Mouse (Mus musculus) gastrocnemius, adult 18-20 months (tissue): Measurements from ENCODE around the gene Nkx6-2. TPM values are rescaled to one million over a fixed set of nuclear protein-coding genes. Genes with fewer than 3 reads are reported as not detected.
A peak's percentile ranks its signal among the peaks of the same experiment; 100 is the strongest.

Experiments used
- DNase-seq: peaks from one replicate; pipeline ENCODE4 v3.0.0; 2021; ENCODE audit warnings: low spot score
- long read RNA-seq, 2 experiments: library from polyadenylated mRNA; stranded (forward); transcript quantifications; one replicate each; pipeline ENCODE4 v2.0.0; 2021
- total RNA-seq, 2 experiments: library from RNA; stranded (reverse); gene quantifications; 2 replicates each; pipeline ENCODE4 v1.2.3; 2021

The Nkx6-2 gene
- total RNA-seq, result not detected
- long read RNA-seq, experiment 1, result 0 reads
- long read RNA-seq, experiment 2, result 0 reads

DNA sequence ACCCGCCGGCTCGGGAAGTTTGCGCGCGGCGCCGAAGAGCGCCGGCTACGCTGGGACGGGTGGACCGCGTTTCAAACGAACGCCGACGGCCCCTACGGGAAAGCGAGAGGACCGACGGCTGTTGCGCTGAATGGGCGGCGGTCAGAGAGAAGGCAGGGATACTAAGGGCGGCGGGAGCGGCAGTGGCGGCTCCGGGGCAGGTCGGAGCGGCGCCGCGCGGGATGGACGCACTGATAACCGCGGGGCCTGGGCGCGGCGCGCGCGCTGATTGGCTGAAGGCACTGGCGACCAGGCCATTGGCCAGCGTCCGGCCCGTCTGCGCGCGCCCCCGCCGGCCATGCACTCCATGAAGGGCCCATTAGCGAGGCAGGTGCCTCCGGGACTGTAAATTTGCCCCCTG, at the start of gene Nkx6-2:
TSS of gene Nkx6-2 (minus strand) at position 203 of the 400 bp plus-strand sequence.
- DNase-seq, result peak; percentile 27

DNA sequence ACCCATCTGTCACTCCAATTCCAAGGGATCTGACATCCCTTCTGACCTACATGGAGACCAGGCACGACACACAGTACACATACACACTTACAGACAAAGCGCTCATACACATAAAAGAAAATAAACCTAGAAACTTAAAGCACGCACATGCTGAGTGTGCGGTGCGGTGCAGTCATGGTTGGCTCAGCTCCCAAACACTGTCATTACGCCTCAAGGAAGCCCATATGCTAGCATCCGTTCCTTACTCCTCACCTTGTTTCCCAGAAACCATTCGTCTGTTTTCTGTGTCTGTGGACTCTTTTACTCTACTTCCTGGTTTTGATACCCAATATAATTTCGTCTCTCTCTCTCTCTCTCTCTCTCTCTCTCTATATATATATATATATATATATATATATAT, 42.6 kb upstream of the Nkx6-2 start:
- no peak for DNase-seq

DNA sequence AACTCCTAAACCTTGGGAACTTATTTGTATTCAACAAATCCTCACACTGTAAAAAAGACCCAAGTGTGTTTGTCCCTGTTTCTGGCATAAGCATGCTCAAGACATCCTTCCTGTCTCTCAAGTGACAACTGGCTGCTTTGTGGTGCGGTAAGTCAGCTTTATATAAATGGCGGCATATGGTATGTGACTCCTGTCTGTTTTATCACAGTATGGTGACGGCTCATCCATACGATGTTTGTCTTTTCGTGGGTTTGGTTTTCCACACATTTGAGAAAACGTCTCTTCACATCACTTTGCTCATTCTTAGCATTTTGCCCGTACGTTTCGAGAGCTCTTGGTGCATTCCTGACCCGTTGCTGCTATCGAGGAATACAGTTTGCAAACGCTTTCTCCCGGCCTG, 40.0 kb upstream of the Nkx6-2 start:
- no peak for DNase-seq

DNA sequence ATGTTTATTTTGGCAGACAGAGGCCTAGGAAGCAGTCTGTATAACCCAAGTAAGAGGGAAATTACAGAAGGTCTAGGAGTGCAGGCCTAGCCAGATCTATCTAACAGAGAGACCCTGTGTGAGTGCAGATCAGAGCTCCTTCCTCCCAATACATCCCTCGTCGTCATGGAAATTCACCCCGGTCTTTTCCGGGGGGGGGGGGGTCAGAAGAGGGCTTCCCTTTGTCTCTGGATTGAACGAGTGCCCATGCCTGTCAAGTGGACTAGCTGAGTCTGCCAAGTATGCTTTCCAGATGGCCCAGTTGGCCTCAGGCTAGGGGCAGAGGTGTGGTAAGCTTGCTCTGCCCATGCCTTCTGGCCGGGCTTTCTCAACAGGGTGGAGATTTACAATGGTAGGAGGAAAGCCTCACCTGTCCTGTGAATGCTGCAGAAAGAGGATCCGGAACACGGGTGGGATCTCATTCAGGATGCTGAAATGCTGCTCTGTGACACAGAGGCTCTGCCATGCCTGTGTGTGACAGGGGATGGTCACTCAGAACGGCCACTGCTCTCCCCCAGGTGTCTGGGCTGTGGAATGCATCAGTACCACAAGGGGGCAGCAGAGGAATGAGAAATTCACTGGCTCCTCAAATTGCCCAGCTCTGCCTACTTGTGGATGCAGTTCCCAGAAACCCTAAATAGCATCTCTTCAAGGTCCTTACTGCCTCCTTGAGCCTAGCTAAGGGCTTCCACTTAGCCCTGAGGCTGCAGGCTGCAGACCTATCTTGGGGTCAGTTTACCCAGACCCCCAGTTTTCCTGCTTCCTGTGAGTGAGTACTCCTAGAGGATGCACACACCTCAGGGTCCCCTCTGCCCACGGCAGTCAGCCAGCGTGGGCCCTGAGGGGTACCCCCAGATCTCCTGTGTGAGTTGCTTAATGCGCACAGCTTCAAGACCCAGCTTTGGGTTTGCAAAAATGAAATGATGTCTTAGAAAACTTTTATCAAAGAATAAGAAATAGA, 33.5 kb upstream of the Nkx6-2 start:
- peak; percentile 53 for DNase-seq

DNA sequence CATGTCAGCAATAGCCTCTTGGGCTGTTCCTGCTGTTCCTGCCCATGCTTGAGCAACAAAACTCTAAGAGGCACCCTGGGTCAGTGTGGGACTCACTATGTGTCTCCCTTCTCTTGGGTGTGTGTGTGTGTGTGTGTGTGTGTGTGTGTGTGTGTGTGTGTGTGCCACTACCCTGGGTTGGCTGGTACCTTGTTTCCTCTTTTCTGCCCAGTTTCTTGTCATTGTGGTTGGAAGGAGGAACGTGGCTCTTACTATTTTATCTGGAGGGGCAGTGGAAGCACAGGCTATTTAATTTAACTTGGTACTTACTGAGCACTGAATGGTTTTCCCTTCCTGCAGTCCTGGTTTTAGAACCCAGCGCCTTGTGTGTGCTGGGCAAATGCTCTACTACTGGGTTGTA, 27.7 kb upstream of the Nkx6-2 start:
- DNase-seq, result no peak

DNA sequence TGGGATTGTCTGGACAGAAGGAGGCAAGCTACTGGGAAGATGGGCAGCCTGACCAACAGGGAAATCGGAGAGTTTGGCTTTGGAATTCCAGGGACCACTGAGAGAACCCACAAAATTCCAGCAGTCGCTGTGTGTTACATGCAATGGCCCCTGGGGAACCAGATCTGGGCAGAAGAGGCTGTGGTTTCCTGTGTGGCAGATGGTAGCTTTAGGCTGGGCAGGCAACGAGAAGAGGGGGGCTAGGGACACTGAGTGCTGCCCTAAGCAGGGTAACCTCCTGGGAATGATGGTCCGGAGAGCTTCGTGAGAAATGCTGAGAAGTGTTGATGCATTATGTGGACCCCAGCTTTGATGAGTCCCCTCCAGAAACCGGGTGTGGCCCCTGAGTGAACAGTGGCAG, 13.3 kb upstream of the Nkx6-2 start:
- DNase-seq, result no peak

DNA sequence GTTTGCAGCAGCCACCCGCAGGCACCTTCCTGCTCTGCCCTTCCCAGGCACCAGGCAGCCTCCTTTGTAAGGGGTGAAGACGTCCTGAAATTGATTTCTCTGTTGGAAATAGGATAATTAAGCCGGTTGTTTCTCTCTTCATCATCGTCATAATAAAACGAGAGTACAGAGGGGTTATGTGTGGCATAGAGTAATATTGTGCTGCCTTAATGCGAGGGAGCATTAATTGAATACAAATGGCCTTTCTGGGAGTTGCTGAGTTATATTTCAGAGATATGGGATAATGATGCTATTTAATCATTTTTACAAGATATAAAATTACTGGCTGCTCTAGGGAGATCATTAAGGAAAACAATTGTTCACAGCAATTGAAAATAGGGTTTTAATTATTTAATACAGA, 12.7 kb upstream of the Nkx6-2 start:
- DNase-seq, result no peak

DNA sequence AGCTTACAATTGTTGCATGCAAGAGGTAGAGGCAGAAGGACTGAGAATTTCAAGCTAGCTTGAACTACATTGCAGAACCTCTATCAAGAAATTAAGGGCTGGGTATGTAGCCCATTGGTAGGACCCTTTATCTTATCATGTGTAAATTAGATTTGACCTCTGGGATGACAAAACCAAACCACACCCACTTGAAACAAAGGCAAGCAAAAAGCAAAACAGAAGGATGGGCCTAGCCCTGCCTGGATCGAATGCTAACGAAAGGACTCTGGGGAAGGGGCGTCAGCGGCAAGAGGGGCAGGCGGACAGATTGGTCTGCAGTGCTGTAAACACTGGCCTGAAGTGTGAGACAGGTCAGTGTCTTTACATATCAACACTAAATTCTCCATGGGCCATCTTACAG, 8.7 kb upstream of the Nkx6-2 start:
- no peak for DNase-seq

DNA sequence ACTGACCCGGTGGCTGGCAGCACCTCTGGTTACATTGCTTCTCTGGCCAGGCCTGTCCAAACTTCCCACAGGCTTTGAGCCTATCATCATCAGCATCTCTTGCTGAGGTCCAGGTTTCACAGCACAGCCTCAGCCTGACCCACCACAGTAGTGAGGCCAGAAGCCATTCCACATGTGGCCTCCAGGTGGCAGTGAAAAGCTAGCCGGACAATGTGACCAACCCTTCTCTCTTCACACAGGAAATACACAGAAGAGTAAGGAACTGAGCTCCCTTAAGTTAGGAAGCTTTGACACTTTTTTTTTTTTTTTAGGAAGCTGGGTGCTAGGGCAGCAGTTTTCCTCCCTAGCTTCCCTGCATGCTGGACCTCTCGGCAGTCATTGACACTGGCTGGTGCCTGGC, 7.7 kb upstream of the Nkx6-2 start:
- peak; percentile 32 for DNase-seq

DNA sequence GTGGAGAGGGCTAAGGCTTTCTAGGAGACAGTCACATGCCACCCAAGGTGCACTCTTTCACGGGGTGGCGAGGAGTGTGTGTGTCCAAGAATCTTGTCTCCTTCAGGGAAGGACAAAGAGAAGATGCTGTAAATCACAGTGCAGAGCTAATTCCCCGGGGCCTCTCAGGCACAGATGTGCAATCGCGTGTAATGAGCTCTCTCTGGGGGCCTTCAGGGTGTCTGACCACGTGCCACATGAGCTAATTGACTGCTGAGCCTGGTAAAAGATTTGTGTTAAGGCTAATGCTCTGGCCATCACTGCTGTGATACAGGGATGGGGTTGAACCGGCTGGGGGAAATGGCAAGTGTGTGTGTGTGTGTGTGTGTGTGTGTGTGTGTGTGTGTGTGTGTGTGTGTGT, 5.3 kb upstream of the Nkx6-2 start:
- no peak for DNase-seq

DNA sequence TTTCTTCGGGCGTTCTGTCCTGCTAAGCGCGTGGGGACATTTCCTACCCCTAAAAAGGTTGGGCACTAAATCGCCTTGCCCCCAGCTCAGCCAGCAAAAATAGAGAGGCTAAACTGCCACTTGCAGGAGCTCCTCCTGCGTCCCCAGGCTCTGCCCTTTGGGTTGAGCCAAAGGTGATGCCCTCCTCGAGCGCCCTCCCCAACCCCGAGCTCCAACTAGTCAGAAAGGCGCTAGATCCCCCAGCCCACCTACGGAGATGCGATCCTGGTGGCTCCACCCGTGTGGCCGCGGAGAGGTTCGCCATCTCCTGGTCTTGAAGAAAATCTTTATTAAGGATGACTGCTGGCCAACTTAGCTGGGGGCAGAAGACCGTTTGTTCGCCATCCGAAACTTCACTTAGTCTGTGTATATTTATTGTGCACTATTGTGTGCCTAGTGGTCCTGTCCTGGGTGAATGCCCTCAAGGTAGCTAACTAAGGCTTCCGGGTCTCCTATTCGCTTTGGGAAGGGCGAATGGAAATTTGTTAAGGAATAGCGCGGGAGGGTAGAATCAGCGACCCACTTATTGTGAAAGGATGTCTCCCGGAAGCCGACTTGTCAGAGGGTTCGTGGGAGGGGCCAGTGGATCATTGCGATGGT, 2.7 kb upstream of the Nkx6-2 start:
- DNase-seq, result no peak

DNA sequence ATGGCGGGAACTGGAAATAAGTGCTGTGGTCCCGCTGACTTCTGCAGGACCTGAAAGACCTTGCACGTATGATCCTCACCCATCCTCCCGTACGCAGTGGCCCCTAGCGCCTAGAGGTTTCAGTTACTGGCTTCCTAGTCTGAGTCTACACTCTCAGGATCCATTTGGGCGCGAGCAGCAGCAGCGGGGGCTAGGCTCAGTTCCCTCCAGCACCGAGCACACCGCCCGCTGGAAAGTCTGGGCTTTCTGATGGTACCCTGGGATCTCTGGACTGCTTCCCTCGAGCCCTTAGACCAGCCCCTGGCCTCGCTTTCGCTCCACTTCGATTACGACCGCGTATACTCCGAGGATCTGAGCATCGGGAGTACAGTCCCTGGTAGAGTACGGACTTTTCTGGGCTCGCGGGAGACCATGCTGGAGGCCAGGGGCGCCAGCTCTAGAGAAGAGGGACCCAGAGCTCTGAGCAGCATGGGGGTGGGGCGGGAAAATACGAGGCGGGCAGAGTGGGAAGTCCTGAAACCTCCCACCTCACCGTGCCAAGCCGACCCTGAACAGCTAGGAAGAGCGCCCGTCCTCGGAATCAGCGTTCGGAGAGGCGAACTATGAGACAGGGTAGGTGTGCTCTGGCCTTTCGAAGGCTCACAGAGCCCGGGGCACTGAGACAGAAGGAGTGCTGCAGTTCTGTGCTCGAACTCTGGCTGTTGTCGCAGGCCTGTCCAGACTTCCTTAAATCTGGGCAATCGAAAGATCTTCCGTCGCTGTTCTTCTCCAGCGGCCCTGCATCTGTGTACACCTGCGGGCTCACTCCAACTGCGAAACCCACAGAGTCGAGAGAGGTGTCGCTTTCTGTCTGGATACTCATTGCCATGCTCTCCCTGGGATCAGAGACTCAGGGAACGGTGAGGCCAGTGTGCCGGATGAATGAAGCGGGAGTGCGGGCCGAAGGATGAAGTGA, 1.9 kb upstream of the Nkx6-2 start:
- DNase-seq, result no peak

DNA sequence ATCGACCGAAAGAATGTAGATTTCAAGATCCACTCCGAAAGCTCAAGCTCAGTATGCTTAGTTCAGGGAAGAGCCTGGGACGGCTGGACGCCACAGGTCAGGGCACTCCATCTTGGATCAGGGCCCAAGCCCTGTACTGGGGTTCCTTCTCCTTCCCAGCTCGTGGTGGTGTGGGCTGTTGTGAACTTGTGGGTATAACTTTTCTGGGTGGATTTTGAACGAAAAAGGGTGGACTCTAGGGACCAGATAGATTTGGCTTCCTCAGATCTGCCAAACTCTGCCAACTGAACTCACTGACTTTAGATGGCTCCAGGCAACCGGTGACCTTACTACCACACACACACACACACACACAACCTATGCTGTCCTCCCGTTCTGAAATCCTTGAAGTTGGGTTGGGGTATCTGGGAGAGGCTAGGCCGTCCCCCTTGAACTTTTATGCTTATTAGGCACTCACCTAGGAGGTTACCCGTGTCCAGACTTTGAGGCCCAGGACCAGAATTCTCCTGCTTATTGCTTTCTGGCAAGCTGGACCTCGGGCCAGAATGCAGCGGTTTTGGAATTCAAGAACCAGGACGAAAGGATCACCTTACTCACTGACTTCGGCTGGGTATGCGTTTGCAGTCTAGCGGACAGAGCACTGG, 619 bp upstream of the Nkx6-2 start:
- no peak for DNase-seq

DNA sequence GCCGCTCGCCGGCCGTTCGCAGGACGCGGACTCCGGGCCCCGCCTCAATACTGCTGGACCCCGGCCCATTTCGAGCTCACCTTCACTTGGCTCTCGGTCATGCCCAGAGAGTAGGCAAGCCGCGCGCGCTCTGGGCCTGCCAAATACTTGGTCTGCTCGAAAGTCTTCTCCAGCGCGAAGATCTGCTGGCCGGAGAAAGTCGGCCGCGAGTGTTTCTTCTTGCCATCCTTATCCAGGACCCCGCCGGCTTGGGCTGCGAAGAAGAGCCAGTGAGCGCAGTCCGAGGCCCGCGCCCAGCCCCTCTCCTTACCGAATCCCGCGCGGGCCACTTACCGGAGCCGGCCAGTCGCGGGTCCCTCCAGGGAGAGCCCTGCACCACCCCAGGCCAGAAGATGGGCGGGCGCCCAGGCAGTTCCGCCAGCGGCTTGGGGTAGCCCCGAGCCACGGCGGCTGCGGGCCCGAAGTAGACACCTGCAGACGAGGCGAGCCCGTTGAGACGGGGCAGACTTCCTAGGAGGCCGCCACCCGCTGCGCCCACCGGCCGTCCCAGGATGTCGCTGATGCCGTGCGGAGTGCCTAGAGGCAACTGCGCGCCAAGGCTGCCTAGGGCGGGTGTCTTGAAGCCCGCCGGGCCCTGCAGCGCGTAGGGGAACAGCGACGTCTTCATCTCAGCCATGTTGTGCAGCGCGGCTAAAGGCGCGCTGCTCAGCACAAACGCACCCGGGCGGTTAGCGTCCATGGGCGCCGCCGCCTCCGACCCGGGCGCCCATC, 611 bp downstream of the Nkx6-2 start:
- no peak for DNase-seq

DNA sequence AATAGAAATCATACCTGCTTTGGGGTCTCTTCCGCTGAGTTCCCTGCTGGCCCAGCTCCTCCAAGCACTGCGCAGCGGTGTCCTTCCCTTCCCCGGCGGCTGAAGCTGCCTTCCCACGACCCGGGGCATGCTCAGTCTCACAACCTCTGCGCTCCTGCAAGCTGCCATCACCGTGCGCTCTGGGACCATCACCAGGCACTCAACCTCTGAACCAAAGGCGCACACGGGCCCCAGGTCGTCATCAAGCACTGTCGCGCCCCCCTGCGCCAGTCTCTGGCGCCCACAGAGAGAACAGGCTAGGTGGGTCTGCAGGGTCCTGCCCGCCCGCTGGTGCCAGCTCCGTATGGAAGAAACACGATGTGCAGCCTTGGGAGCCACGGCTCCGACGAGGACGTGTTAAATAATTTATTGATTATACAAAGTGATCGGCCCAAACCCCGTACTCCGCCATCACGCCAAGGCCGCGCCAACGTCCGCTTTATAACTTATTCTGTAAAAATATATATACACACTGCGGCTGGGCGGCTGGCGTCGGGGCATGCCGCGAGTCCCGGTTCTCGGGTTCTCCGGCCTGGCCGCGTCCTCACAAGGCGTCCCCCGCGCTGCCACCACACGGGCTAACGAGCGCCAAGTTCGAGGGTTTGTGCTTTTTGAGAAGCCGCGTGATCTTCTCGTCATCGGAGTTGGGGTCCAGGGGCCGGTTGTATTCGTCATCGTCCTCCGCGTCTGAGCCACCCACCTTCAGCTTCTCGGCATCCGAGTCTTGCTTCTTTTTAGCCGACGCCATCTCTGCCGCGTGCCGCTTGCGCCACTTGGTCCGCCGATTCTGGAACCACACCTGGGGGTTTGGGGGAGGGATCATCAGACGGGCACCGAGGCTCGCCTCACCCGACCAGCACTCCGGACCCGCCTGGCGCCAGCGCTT, 1.5 kb downstream of the Nkx6-2 start:
- DNase-seq, result no peak

DNA sequence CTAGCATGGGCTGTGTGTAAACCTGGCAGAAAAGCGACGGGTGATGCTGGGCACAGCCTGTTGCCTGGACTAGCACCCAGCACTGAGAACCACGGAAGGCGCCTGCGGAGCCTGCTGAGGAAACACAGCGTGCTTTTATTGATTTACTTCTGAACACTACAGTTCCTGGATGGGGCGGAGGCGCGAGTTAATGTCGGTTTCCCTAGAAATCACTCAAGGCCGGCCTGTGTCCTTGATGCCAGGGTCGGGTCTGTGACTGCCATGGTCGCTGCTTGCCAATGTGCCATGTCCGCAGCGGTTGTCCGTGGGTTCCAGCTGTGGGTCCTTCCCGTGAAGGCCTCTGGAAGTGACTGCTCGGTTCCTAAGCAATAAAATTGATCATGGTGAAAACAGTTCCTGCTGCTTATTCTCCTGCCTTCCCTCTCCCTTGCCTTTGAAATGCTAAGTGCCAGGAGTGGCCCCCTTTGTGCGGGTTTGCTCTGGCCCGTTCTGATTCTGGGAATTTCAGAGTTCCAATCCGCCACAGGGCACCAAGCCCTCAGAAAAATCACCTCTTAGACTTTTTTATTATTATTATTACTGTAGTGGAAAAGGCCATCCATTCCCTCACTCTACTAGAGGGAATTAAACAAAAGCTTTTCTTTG, 3.2 kb downstream of the Nkx6-2 start:
- DNase-seq, result no peak

DNA sequence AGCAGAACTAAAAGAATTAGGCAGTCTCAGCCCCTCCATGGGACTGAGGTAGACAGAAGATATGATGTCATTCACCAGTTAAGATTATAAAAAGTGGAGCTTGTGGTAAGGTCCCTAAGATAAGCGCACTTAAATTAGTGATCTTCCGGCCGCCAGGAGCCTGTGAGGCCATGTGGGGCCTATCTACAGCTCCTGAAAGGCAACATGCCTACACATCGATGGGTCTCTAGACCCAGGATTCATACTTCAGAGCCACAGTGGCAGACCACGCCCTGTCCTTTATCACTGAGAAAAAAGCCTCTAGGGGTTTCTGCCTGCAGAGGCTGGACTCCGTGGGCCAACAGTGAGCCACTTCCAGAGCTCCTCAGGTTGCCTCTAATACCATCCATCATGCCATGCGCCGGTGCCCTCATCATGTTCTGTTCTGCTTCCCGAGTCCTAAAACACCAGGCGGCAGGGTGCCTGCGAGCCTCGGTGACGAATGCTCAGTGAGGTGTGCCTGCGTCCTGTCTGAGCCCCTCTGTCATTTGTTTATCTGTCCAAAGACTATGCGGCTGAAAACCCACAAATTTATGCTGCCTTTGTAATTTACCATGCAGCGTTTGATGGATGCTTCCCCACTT, 6.4 kb downstream of the Nkx6-2 start:
- DNase-seq, result no peak

DNA sequence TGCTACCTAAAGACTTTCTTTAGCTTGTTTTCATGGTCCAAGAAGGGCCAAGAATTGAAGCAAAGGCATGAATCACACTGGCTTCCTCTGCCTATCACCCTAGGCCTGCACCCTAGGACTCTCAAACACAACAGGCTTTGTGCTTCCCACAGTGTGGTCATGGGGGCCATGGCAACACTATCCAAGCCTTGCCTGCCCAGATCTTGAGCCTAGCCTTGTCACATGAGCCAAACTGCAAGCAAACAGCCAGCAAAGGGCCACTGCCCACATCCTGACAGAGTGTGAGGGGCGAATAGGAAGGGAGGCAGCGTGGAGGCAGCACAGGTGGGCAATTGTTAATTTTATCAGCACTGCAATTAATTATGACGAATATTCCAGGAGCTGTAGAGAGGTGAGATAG, 9.9 kb downstream of the Nkx6-2 start:
- DNase-seq, result no peak
